Mouse (Mus musculus) skeletal muscle tissue, adult 2 months (tissue): ENCODE measurements at regions not wholly inside any gene's neighbourhood (a gene's known extent, or its start where the extent isn't known, plus 50 kb on each side); places are given as distances from the start of the nearest gene placed in this dataset.

Experiments used
- DNase-seq: peaks from one replicate; pipeline ENCODE4 v3.0.0-alpha.2; 2012; ENCODE audit warnings: low read depth, low spot score

- DNase-seq = no peak
Observed at GRCm38 (mm10) chr12:79883651-79884050, 229.2 kb downstream of the Zfp36l1 start.

- peak; percentile 83 for DNase-seq
Observed at GRCm38 (mm10) chr12:79880751-79881261, 232.0 kb downstream of the Zfp36l1 start.

GRCm38 (mm10) chr12:79880346-79880745 is 232.5 kb downstream of the Zfp36l1 start:
- DNase-seq = no peak

GRCm38 (mm10) chr12:79879918-79880273 is 232.9 kb downstream of the Zfp36l1 start:
- DNase-seq = peak; percentile 82

GRCm38 (mm10) chr12:79879093-79879917 is 233.5 kb downstream of the Zfp36l1 start:
- DNase-seq = peak; percentile 78

GRCm38 (mm10) chr12:79878766-79879092 is 234.1 kb downstream of the Zfp36l1 start:
- no peak for DNase-seq

- DNase-seq = no peak
Observed at GRCm38 (mm10) chr12:79878163-79878562, 234.7 kb downstream of the Zfp36l1 start.

GRCm38 (mm10) chr12:79874333-79874732 is 238.5 kb downstream of the Zfp36l1 start:
- peak; percentile 62 for DNase-seq

- peak; percentile 87 for DNase-seq
Observed at GRCm38 (mm10) chr12:79865179-79865552, 247.6 kb downstream of the Zfp36l1 start.

GRCm38 (mm10) chr12:79864346-79865178 is 248.3 kb downstream of the Zfp36l1 start:
- peak; percentile 78 for DNase-seq
